Mouse (Mus musculus) fat pad, adult 2 months (tissue): ENCODE results near the gene Wdr31.
"Not testable (repeated sequence)": the region's sequence is repeated elsewhere in the genome, so short reads cannot be mapped to it uniquely, and the experiment has no call there.

ENCODE experiments used
- DNase-seq: peaks from one replicate; pipeline ENCODE4 v3.0.0-alpha.2; 2011; ENCODE audit warnings: low read depth, low spot score; ENCODE audit errors: extremely low read depth

Gene Wdr31

DNA sequence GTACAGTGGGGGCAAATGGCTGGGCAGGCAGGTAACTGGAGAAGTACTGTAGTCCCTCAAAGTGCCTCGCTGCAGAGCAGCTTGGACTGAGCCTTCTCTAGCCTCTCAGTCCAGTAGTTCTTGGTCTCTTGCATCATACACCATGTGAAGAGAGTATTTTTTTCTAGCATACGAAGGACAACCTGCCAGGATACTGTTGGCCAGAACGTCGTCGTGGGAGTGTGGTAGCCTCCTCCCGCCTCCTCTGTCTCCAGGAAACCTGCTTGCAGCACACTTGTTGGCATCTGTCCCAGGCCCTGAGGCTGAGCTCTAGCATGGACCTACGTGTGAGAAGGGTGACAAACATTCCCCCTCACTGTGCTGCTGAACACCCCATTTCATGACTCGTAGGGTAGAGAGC, 26.1 kb upstream of the Wdr31 start:
- DNase-seq, result no peak

DNA sequence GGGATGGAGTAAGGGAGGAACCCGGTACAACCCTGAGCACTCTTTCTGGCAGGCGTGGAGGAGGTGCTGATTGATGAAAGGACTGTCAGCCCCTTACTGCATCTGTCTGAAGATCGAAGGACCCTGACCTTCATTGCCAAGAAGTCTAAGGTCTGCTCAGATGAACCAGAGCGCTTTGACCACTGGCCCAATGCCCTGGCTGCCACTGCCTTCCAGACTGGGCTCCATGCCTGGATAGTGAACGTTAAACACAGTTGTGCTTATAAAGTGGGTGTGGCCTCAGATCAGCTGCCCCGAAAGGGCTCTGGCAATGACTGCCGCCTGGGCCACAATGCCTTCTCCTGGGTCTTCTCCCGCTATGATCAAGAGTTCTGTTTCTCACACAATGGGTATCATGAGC, 25.2 kb upstream of the Wdr31 start:
- DNase-seq, result no peak

DNA sequence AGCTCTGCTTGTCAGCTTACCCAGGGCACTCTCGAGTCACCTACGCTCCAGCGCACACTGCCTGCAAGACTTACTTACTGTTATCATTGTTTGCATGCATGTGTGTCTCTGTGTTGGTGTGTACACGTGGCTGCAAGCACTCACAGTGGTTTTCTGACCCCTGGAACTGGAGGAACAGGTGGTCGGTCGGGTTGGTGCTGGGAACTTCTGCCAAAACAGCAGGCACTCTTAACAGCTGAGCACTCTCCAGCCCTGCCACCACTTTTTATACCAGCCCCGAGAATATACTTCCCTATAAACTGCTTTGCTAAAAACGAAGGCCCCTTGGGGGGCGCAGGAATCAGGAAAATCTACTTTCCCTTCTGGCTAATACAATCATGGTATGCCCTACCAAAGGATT, 23.5 kb upstream of the Wdr31 start:
- DNase-seq, result no peak

DNA sequence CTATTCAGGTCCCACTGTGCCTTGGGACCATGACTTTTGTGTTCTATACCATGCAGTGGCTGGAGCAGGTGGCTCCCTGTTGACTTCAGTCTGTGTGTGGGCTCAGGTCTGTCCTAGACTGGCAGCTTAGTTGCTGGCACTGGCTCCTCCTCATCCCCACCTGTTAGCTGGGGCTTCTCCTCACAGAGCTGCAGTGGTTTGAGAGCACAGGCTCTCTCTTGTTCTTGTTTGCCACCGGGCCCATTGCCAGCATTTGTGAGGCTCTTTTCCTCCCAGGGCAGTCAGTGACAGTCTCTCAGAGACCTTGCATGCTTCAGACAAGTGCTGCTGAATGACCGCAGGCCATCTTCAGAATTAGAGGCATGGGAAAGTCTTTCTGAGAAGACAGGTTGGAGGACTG, 22.0 kb upstream of the Wdr31 start:
- DNase-seq, result no peak

DNA sequence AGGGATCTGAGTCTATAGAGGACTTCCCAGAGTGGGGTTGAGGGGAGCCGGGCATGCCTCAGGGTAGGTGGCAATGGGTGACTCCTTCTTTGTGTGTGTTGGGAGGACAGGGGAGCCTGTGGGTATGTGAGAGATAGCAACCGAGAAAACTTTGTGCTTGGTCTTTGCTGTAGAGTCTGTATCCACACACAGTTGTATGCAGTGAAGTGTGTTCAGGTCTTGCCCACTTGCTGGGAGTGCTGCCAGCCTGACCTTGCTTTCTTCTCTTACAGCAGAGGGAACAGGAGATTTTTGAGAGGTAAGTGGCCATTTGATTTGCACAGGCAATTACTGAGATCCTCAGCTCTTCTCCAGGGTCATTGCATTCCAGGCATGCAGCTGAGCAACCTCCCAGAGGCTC, 17.2 kb upstream of the Wdr31 start:
- DNase-seq, result no peak

DNA sequence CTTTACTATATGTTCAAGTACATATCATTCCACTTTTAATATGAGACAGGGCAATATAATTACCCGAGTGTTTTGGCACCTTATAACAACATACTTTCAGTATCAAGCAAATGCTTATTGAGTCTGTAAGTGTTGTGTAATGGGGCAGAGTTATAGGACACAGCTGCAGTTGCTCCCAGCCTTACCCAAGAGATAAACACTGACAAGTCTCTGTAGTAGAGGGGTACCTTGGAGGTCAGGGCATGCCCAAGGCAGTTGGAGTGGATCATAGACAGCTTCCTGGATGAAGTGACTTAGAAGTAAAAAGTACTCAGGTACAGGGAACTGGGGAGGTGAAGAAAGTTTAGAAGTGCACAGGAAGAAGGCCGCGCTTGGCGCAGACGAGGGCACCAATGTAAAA, 16.5 kb upstream of the Wdr31 start:
- DNase-seq, result no peak

DNA sequence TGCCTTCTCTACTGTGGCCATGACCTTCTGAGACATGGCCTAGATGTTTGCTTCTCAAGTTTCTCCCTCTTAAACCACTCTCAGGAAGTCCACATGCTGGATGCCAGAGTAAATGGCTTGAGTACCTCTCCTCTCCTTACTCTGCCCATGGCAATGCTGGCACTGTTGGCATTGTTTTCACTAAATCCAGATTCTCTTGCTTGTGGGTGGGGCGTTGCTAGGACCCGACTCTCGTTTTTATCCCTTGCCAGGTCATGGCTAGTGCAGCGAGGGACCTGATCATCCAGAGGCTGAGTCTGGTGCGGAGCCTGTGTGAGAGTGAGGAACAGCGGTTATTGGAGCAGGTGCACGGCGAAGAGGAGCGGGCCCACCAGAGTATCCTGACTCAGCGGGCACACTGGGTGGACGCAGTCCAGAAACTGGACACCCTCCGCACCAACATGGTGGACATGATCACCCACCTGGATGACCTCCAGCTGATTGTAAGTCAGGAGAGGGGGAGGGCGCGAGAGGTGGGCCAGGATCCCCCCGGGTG, 15.5 kb upstream of the Wdr31 start:
- DNase-seq, result no peak

DNA sequence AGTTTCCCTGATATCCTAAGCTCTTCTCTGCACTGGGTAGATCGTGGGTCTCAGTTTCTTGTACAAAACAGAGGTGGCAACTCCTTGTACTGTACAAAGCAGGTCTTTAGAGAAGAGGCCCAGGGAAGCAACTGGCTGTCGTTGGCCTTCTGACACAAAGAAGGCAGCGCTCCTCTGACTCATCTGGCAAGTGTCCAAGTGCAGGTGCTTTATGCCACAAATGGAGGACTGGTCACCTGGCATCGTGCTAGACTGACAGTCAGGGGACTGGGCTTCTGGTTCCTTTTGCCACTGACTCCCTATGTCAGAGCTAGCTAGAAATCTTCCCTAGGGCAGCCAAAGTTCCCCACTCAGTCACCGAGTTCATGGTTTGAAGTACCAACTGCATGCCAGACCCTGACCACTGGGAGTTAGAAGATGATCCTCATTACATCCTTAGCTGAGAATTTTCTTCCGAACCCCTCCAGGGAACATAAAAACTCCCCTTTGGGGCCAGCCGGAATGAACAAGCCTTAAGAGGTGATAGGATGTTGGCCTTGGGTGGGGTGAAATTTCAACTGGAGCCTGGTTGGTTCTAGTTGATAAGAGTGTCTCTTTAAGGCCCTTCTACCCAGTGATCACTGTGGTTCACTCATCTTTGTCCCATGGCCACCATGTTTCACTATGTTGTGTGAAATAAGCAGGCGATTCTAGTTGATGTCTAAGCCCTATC, 14.9 kb upstream of the Wdr31 start:
- no peak for DNase-seq

DNA sequence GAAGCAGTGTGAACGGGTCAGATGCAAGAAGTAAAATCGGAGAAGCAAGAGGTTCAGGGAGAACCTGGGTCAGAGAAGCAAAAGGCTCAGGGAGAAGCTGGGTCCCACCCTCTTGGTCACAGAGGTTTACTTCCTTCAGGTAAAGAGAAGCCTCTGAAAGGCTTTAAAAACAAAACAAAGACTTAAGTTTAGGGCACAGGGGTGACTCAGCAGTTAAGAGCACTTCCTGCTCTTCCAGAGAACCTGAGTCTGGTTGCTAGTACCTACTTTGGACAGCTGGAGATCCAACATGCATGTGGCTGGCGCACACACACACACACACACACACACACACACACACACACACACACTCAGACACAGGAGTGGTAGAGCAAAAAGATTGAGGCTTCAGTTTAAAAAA, 14.2 kb upstream of the Wdr31 start:
- DNase-seq, result no peak

DNA sequence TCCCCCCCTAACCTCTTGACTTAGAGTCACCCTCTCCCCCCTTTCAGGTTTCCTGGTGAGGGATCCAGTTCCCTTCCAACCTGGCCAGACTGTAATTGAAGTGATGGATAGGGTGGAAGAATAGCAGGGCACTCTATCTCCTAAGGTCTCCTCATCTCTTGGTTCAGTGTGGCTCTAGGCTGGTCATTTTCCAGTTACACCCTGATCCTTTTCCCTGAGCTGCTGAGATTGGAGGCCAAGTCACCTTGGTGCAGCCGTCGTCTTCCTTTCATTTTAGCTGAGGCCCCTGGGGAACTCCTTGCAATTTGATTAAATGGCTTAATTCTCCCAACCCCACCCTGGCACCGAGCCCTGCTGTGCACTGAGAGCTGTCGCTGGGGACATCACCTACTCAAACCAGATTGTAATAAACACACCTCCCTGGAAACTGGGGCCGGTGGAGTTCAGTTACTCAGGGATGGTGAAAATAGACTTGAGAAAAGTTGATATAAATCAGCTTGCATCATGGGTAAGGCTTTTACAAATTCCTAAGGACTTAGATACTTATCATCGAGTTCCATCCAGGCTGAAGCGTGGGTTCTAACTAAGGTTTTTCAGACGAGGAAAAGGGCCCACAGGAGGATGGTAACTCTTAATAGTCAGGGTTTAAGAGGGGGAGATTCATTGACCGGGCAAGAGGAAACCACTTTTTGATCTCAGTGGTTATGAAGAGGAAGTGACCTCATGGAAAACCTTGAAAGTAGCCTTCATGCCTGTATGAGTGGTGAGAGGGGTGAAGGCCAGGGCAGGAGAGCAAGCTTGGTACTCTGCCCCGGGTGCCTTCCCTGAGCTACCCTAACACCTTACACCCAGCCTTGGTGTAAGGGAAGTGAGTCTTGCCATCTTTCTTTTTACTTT, 10.3 kb upstream of the Wdr31 start:
- no peak for DNase-seq

DNA sequence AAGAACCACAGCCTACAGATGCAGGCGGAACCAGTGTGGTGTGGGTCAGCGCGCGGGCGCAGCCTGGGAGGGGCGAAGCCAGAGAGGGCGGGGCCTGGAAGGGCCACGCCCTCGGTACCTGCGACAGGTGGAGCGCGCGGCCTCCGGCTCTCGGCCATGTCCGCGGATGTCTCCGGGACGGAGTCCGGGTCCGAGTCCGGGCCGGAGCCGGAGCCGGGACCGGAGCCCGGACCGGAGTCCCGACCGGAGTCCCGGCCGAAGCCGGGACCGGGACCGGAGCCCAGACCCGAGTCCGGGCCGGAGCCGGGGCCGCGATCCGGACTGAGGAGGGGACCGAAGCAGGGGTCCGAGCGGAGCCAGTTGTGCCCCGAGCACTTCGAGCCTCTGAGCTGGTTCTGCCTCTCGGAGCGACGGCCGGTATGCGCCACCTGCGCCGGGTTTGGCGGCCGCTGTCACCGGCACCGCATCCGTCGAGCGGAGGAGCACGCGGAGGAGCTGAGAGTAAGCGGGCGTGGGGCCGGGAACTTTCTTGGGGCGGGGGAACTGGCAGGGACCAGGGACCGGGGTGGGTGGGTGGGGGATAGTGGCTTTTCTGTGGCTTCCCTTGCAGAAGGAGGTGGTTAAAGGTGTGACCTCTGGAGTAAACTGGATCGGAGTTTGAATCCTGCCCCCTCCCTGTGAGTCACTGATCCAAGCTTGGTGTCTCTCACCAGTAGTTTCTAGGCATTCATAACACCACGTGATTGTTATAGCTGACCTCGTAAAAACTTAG, 9.4 kb upstream of the Wdr31 start, which contains the start of gene Bspry:
Gene Bspry (plus strand): TSS at position 117 of the 772 bp plus-strand sequence.
- no peak for DNase-seq

DNA sequence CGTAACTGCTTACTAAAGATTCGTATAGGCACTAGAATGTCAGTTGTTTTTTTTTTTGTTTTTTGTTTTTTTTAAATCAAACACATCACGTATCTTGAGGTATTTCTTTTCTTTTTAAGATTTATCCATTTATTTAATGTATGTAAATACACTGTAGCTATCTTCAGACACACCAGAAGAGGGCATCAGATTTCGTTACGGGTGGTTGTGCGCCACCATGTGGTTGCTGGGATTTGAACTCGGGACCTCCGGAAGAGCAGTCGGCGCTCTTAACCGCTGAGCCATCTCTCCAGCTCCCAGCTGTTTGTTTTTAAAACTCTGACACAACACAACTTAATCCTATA, 8.9 kb upstream of the Wdr31 start:
- not testable (repeated sequence) for DNase-seq

DNA sequence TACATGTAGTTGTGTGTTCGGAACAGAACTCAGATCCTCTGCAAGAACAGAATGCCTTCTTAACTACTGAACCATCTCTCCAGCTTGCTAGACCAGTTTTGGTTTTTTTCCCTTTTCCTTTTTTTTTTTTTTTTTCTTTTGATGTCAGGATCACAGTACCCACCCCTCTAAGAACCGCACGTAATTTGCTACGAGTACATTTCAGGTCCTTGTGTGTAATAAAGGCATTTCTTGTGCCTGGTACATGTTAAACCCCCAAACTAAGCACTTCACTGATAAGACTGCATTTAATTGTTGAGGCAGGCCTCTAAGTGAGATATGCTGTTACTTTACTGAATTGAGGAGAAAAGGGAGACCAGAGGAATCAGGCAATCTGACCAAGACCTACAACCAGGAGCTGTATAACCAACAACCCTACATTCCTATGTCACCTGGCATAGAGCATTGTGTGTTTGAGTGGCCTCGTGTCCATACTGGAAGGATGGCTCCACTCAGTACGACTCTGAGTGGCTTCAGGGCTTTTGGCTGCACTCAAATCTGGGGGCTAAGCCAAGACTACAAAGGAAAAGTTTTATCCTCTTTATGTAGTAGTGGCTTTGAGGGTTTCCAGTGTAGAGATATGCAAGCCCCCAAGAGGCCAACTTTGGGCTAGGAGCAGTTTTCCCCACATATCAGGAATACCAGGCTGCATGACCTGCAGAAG, 7.0 kb upstream of the Wdr31 start:
- no peak for DNase-seq

DNA sequence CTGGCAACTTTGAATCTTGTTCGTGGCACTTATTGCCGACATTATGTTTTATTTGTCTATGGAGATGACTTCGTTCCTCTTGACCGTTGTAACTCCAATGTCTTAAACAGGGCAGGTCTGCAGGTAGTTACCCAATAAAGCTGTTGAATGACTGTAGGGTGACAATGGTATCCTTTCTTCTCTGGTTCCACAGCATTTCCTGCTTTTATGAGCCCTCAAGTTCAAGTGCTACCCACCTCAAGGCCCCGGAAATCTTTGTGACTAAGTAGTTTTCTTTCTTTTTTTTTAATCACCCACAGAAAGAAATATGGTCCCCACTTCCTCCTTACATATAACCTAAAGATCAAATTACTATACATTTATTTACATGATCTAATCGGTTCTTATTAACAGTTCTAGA, 5.1 kb upstream of the Wdr31 start:
- no peak for DNase-seq

DNA sequence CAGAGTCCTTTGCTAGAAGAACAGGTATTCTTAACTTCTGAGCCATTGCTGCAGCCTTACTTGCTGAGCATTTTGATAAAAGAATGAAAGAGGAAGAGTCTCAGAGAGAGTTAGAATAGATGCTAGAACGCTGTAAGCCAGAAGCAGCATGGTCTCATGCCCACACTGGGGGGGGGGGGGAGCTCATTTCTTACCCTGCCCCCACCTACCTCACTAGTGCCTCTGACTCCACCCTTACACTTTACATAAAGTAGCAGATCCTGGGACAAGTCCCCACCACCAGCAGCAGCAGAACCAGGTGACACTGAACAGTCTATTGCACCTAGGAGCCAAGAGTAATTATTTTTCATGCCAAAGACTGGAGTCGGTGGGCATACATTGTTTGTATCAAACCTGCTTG, 4.4 kb upstream of the Wdr31 start:
- no peak for DNase-seq

DNA sequence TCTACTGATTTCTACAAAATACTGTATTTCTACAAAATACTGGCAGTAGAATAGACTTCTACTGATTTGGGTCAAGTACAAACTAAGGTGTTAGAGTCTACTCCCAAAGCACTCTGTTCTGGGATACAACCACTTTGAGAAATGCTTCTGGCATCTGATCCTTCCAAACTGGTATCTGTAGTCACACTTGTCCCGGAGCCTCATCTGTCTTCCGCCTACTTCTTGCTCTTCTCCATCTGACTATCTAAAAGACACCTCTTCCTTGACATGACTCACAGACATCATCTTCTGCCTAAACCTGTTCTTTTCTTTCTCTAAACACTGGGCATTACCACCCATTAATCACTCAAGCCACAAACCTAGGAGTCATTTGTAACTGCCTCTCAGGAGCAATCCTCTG, 1.4 kb upstream of the Wdr31 start:
- no peak for DNase-seq

DNA sequence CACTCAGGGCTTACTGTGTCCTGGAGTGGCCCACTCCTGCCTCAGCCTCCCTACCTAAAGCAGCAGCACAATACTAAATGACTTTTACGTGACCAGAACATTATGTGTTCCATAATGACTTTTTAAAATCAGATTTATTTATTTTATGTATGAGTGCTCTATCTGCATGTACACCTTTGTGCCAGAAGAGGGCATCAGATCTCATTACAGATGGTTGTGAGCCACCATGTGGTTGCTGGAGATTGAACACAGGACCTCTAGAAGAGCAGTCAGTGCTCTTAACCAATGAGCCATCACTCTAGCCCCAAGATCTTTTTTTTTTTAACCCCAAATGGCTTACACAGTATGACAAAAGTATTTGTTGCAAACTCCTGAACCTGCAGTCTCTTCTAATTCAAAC, 2.5 kb downstream of the Wdr31 start:
- no peak for DNase-seq

DNA sequence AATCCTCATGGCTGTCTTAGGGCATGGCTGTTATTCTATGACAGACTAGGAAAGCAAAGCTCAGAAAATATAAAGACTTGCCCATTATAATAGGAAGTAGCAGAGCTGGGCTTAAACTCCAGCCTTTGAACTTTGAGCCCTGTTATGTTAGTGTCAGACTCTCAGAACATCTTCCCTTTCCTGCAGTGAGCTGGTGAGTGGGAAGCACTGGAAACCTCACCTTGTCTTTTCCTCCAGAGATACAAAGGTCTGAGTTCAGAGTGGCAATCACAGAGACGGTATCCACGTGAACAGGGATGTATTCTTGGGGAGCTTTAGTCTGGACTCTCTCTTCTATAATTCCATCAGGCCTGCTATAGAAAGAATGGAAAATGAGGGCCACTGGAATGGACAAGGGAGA, 7.6 kb downstream of the Wdr31 start:
- no peak for DNase-seq

DNA sequence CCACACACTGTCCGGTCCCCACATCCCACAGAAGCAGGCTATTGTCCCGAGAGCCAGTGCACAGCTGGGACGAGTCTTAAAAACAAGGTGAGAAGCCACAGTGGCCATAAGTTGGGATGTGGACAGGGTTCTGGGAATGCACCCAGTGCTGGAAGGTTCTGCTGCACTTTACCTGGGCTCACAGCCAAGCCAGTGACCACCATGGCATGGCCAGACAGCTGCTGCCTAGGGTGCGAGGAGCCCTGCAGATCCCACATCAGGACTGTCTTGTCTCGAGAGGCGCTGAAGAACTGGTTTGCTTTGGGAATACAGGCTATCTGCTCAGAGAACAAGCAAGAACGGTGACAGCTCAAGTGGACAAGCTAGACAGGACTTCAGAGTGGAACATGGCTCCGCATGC, 10.3 kb downstream of the Wdr31 start:
- DNase-seq, result no peak

DNA sequence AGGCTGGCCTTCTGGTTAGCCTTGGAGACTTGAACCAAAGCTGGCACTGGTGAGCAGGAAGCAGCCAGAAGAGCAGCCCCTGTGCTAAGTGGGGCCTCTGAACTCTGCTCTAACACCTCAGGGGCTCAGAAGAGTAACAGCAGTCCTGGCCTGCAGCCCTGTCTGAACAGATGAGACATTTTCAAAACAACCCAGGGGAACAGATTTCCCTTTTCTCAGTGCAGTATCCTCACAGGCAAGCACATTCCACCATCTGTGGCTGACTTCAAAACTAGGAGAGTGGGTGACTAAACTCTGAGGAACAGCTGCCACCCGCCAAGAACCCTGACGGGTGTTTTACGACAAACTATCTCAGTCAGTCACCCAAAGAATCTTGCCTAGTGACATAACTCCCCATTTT, 11.6 kb downstream of the Wdr31 start:
- DNase-seq, result no peak

DNA sequence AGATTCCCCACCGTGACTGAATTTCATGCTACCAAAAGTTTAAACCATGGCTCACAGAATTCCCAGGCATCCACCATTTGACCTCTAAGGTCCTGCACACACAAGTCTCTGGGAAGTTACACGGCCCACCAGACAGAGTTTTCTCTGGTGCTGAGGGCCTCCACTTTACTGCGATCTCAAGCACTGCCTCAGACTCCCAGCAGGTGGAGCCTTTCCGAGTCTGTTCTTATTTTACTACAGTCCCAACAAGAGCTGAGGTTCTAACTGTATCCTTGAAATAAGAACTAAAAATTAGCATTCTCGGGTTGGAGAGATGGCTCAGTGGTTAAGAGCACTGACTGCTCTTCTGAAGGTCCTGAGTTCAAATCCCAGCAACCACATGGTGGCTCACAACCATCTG, 15.7 kb downstream of the Wdr31 start:
- DNase-seq, result no peak
